Mouse (Mus musculus) liver, postnatal 0 days (tissue): ENCODE measurements around the gene Anapc11. TPM values are rescaled to one million over a fixed set of nuclear protein-coding genes. Genes with fewer than 3 reads are reported as not detected.
A peak's percentile ranks its signal among the peaks of the same experiment; 100 is the strongest.
"Not testable (repeated sequence)": the region's sequence is repeated elsewhere in the genome, so short reads cannot be mapped to it uniquely, and the experiment has no call there.

ENCODE experiments used
- ATAC-seq: fragments of 200-750 bp; cut with Nextera tagmentation; 2 replicates; pipeline ENCODE4 v1.8.0; 2017; ENCODE audit warnings: mild to moderate bottlenecking, moderate library complexity
- DNase-seq: peaks from one replicate; pipeline ENCODE4 v3.0.0-alpha.2; 2016
- H3K27ac ChIP-seq: fragments of 300-500 bp; sonication (generic); 2 replicates; pipeline ENCODE4 v1.5.1; 2014; ENCODE audit warnings: antibody characterized with exemption, moderate library complexity, mild to moderate bottlenecking, low read depth
- H3K27me3 ChIP-seq: fragments of 300-500 bp; sonication (generic); 2 replicates; pipeline ENCODE4 v1.6.1; 2014; ENCODE audit warnings: low read length, control low read depth, mixed read lengths; ENCODE audit not compliant: insufficient read depth
- H3K36me3 ChIP-seq: fragments of 300-500 bp; sonication (generic); replicated peaks from 2 replicates; pipeline ENCODE4 v1.6.1; 2014; ENCODE audit warnings: mild to moderate bottlenecking, control low read depth, low read length, moderate library complexity, mixed read lengths; ENCODE audit not compliant: insufficient read depth
- H3K4me1 ChIP-seq: fragments of 300-500 bp; sonication (generic); 2 replicates; pipeline ENCODE4 v1.6.1; 2014; ENCODE audit warnings: antibody characterized with exemption, mild to moderate bottlenecking, control low read depth; ENCODE audit not compliant: insufficient read depth
- H3K4me2 ChIP-seq: fragments of 300-500 bp; sonication (generic); 2 replicates; pipeline ENCODE4 v1.6.1; 2014; ENCODE audit warnings: low read depth, mild to moderate bottlenecking, low read length, moderate library complexity, mixed read lengths
- H3K4me3 ChIP-seq: fragments of 300-500 bp; sonication (generic); 2 replicates; pipeline ENCODE4 v1.5.1; 2014; ENCODE audit warnings: low read depth, low read length
- H3K9ac ChIP-seq: fragments of 300-500 bp; sonication (generic); replicated peaks from 2 replicates; pipeline ENCODE4 v1.6.1; 2014; ENCODE audit warnings: mild to moderate bottlenecking, moderate library complexity
- H3K9me3 ChIP-seq: fragments of 300-500 bp; sonication (generic); 2 replicates; pipeline ENCODE4 v1.6.1; 2016; ENCODE audit warnings: mild to moderate bottlenecking, control low read depth, low read length, mixed read lengths
- CTCF ChIP-seq: sonication (generic); IDR thresholded peaks from 2 replicates; pipeline ENCODE4 v1.5.1; 2016; ENCODE audit warnings: antibody characterized with exemption, low read depth
- EP300 ChIP-seq: IDR thresholded peaks from 2 replicates; pipeline ENCODE4 v1.6.1; 2016; ENCODE audit warnings: antibody characterized with exemption, low read depth, mild to moderate bottlenecking
- WGBS: fragments of 180-500 bp; shearing (Covaris S2); extraction: QIAGEN DNeasy Blood & Tissue Kit; methylation state at CpG from one replicate; pipeline ENCODE4 v1.1.7; 2014; ENCODE audit not compliant: insufficient replicate concordance; 5-methylcytosine and 5-hydroxymethylcytosine counted together
- polyA plus RNA-seq: library from polyadenylated mRNA; unstranded; fragments of >200 nt; fragmentation: Nextera tagmentation; extraction: Ambion mirVana; gene quantifications from 2 replicates; pipeline ENCODE4 v1.2.1, GENCODE M21; 2015

Anapc11 gene
- polyA plus RNA-seq, 1 experiment from 2014 or later = 46.1 TPM

DNA sequence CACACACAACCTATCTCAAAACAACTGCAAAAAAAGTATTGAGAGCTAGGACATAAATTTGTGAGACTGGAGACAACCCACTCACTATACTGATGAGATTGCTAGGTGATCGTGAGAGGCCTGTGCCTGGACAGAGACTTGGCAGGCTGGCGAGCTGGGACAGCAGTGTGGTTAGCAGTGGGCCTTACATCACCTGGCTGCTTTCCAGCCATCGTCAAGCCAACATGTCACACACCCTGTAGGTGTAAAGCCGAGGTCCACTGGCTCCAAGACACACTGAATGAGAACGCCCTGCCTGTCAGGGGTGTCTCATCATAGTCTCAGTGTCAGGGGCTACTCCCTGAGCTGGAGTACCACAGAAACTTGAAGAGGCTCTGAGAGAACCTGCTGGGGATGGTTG, 45.5 kb upstream of the Anapc11 start:
- WGBS = 62% methylated on average over 5 of the region's 5 CpGs
- ATAC-seq (no peak), DNase-seq (no peak)
- Histone ChIP-seq H3K36me3 (no peaks in the 10 kb centered on the region), H3K4me3 (no peak overlapping the region), H3K9me3 (no peaks in the 10 kb centered on the region), H3K9ac (no peak overlapping the region), H3K4me2 (no peak overlapping the region), H3K27ac (no peak overlapping the region), H3K27me3 (no peaks in the 10 kb centered on the region), H3K4me1 (peaks cover 29% of the 10 kb centered on the region)
- TF ChIP-seq EP300 (no peak), CTCF (no peak)

DNA sequence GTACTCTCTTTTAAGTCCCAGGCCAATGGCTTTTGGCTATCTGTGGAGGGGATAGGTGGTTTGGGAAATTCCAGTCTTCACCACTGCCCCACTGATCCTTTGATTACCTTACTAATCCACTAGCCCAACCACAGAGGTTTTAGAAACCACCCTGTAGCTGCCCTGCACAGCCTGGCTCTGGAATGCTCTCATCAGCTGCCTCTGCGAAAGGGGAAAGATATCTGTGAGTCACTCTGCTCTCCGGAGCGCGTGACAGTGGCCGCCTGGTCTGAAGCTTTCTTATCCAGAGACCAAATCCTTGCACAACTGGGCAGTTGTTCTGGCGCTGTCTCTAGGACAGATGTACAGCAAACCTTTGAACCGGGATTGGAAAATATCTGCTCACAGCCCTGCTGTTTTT, 43.4 kb upstream of the Anapc11 start:
- H3K4me1 ChIP-seq = peaks cover 12% of the 10 kb centered on the region
- no peak for TF ChIP-seq EP300
- TF ChIP-seq CTCF = no peak
- H3K4me2 ChIP-seq = no peak overlapping the region
- ATAC-seq (peak; percentile 74), DNase-seq (no peak)
- no peaks in the 10 kb centered on the region for H3K9me3 ChIP-seq
- no peaks in the 10 kb centered on the region for H3K27me3 ChIP-seq
- no peak overlapping the region for H3K9ac ChIP-seq
- H3K27ac ChIP-seq = peak overlapping the region; percentile 35; the same call in 1 of the 2 replicates
- H3K4me3 ChIP-seq = no peak overlapping the region
- H3K36me3 ChIP-seq = peaks cover 4% of the 10 kb centered on the region; the same call in 1 of the 2 replicates
- WGBS = 50% methylated on average over 7 of the region's 7 CpGs

DNA sequence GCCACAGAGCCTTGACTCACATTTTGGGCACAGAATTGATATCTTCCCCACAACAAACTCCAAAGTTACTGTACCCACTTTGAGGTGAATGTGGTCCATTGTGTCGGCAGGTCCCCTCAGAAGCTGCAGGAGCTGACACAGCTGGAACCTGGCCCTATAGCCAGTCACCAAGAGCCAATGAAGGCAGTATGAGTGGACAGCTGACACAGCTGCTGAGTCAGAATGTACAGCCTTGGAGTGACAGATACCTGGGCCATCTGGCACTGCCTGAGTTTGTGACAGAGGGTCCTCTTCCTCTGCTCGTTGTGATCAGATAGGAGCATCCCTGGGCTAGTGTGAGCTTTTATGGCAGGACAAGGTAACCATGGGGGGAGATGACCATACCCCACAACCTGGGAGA, 43.0 kb upstream of the Anapc11 start:
- ATAC-seq = peak; percentile 47

DNA sequence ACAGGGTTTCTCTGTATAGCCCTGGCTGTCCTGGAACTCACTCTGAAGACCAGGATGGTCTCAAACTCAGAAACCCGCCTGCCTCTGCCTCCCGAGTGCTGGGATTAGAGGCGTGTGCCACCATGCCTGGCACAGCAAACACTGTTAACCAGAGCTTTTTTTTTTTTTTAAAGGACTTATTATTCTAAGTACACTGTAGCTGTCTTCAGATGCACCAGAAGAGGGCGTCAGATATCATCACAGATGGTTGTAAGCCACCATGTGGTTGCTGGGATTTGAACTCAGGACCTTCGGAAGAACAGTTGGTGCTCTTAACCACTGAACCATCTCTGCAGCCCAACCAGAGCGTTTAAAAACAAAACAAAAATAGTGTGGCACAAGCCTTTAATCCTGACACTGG, 39.4 kb upstream of the Anapc11 start:
- H3K9me3 ChIP-seq, H3K4me3 ChIP-seq, DNase-seq, H3K9ac ChIP-seq, ATAC-seq, H3K4me1 ChIP-seq, H3K4me2 ChIP-seq, H3K27ac ChIP-seq, H3K27me3 ChIP-seq: not testable (repeated sequence)
- peaks cover 44% of the 10 kb centered on the region for H3K36me3 ChIP-seq
- 80% methylated on average over 6 of the region's 6 CpGs for WGBS

More for the DNA sequence above, 43.0 kb upstream of the Anapc11 start:
- Histone ChIP-seq H3K9ac (no peak overlapping the region), H3K36me3 (peaks cover 9% of the 10 kb centered on the region), H3K27ac (peak overlapping the region; percentile 35), H3K4me3 (no peak overlapping the region), H3K27me3 (no peaks in the 10 kb centered on the region), H3K9me3 (no peaks in the 10 kb centered on the region), H3K4me2 (no peak overlapping the region), H3K4me1 (peaks cover 8% of the 10 kb centered on the region)
- no peak for DNase-seq
- TF ChIP-seq CTCF (no peak), EP300 (no peak)
- WGBS = 41% methylated on average over 2 of the region's 2 CpGs

DNA sequence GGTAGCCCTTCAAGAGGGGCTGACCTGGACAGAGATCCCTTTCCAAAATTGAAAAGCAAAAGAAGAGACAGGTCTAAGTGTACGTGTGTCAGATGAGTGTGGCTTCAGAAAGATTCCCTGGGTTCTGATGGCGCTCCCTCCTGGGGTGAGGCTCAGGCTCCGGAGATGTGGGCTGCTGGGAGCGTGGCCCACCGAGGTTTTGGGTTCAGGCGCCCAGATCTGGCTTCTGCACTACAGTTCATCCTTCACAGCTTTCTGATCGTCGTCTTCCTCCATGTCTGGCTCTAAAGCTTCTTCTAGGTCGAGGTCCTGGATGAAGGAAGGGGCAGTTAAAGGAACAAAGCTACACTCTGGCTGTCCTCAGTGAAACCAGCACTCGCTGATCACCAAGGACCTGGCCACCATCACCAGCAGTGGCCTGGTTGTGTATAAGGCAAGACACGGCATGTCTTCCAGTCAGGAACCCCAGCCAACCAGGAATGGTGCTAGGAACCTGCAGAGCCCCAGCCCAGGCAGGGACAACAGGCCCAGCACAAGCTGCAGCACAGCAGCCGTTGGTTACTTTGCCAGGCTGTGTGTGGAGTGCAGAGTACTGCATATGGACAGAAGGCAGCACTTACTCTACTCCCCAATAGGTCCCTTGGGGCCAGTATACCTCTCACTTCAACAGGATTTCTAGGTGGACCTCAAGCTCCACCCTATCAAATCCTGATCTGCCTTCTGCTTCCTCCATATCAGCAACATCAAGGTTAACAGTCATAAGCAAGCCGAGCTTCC, 37.1 kb upstream of the Anapc11 start:
- no peak overlapping the region for H3K4me2 ChIP-seq
- H3K4me1 ChIP-seq = no peaks in the 10 kb centered on the region
- WGBS = 81% methylated on average over 13 of the region's 13 CpGs
- ATAC-seq (no peak), DNase-seq (no peak)
- no peak overlapping the region for H3K4me3 ChIP-seq
- no peak overlapping the region for H3K27ac ChIP-seq
- peaks cover 65% of the 10 kb centered on the region for H3K36me3 ChIP-seq
- no peaks in the 10 kb centered on the region for H3K9me3 ChIP-seq
- no peaks in the 10 kb centered on the region for H3K27me3 ChIP-seq
- no peak overlapping the region for H3K9ac ChIP-seq
- TF ChIP-seq EP300 = no peak
- no peak for TF ChIP-seq CTCF

DNA sequence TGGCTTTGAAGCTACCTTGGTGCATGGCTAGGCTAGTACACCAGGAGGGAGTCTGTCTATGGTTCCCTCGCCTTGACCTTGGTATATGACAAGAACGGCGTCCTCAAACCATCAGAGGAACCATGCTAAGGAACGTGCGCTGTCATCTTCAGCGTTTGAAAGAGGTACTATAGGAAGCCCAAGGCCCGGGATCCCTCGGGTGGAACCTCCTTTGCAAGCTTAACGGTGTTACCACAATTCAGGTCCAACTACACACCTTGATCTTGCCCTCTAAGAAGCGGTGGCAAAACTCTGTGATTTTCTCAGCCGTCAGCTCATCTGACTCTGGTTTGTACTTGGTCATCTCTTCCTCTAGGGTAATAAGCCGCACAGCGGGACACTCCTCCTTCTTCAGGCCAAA, 35.3 kb upstream of the Anapc11 start:
- no peaks in the 10 kb centered on the region for H3K27me3 ChIP-seq
- no peaks in the 10 kb centered on the region for H3K4me1 ChIP-seq
- no peak overlapping the region for H3K9ac ChIP-seq
- H3K4me3 ChIP-seq = no peak overlapping the region
- no peak overlapping the region for H3K4me2 ChIP-seq
- no peaks in the 10 kb centered on the region for H3K9me3 ChIP-seq
- ATAC-seq = no peak
- no peak for TF ChIP-seq EP300
- no peak for TF ChIP-seq CTCF
- peaks cover 84% of the 10 kb centered on the region for H3K36me3 ChIP-seq
- WGBS = 92% methylated on average over 13 of the region's 13 CpGs
- no peak for DNase-seq
- no peak overlapping the region for H3K27ac ChIP-seq
